Mouse (Mus musculus): ENCODE data around the gene Aldoart2.

- TF ChIP-seq CTCF (IDR thresholded peaks at IDR 0.05; ENCODE audit: insufficient read depth, low read length) (no peak), POLR2A (IDR thresholded peaks at IDR 0.05; ENCODE audit: borderline replicate concordance, extremely low read depth, low read depth, low read length) (no peak)
Observed at GRCm38 (mm10) chr12:55568466-55568865, 3.4 kb downstream of the Aldoart2 start.
